Mouse (Mus musculus) intestine, postnatal 0 days (tissue): ENCODE data around the gene Crtc1. TPM values are rescaled to one million over a fixed set of nuclear protein-coding genes. Genes with fewer than 3 reads are reported as not detected.
A peak's percentile ranks its signal among the peaks of the same experiment; 100 is the strongest.

Experiments used
- ATAC-seq: fragments of 200-750 bp; cut with Nextera tagmentation; 2 replicates; pipeline ENCODE4 v1.8.0; 2017; ENCODE audit warnings: mild to moderate bottlenecking, moderate TSS enrichment, moderate library complexity
- H3K27ac ChIP-seq: fragments of 300-500 bp; sonication (generic); 2 replicates; pipeline ENCODE4 v1.5.1; 2014; ENCODE audit warnings: mild to moderate bottlenecking, low read depth, low read length, moderate library complexity
- H3K27me3 ChIP-seq: fragments of 300-500 bp; sonication (generic); replicated peaks from 2 replicates; pipeline ENCODE4 v1.6.1; 2014; ENCODE audit warnings: low read length, mixed read lengths; ENCODE audit not compliant: control insufficient read depth, insufficient read depth
- H3K36me3 ChIP-seq: fragments of 300-500 bp; sonication (generic); 2 replicates; pipeline ENCODE4 v1.6.1; 2014; ENCODE audit warnings: mild to moderate bottlenecking, moderate library complexity; ENCODE audit not compliant: control insufficient read depth, insufficient read depth
- H3K4me1 ChIP-seq: fragments of 300-500 bp; sonication (generic); replicated peaks from 2 replicates; pipeline ENCODE4 v1.6.1; 2014; ENCODE audit warnings: antibody characterized with exemption, low read length, mixed read lengths; ENCODE audit not compliant: control insufficient read depth, insufficient read depth
- H3K4me2 ChIP-seq: fragments of 300-500 bp; sonication (generic); replicated peaks from 2 replicates; pipeline ENCODE4 v1.6.1; 2014; ENCODE audit warnings: low read depth, mild to moderate bottlenecking, moderate library complexity
- H3K4me3 ChIP-seq: fragments of 300-500 bp; sonication (generic); 2 replicates; pipeline ENCODE4 v1.5.1; 2014; ENCODE audit warnings: low read depth, low read length
- H3K9ac ChIP-seq: fragments of 300-500 bp; sonication (generic); 2 replicates; pipeline ENCODE4 v1.6.1; 2014; ENCODE audit warnings: mild to moderate bottlenecking, low read depth, low read length
- H3K9me3 ChIP-seq: fragments of 300-500 bp; sonication (generic); 2 replicates; pipeline ENCODE4 v1.6.1; 2016; ENCODE audit warnings: mixed run types; ENCODE audit not compliant: control insufficient read depth
- CTCF ChIP-seq: sonication (generic); IDR thresholded peaks from 2 replicates; pipeline ENCODE4 v1.5.1; 2016; ENCODE audit warnings: low read depth, mild to moderate bottlenecking, control low read depth, antibody characterized with exemption, moderate library complexity
- whole genome bisulfite sequencing: fragments of 180-500 bp; shearing (Covaris S2); extraction: QIAGEN DNeasy Blood & Tissue Kit; methylation state at CpG from one replicate; pipeline ENCODE4 v1.1.7; 2014; 5-methylcytosine and 5-hydroxymethylcytosine counted together
- polyA plus RNA-seq: library from polyadenylated mRNA; unstranded; fragments of >200 nt; fragmentation: Nextera tagmentation; extraction: Ambion mirVana; gene quantifications from 2 replicates; pipeline ENCODE4 v1.2.1, GENCODE M21; 2015

The Crtc1 gene
- polyA plus RNA-seq, 1 experiment from 2014 or later, result 9.2 TPM

- 23% methylated on average over 5 of the region's 5 CpGs for WGBS
- no peak for TF ChIP-seq CTCF
- peak; percentile 58 for ATAC-seq
Measured at GRCm38 (mm10) chr8:70364066-70364465, 75.3 kb downstream of the Crtc1 start.

GRCm38 (mm10) chr8:70361484-70362032 is 77.8 kb downstream of the Crtc1 start:
- no peak overlapping the region for H3K4me2 ChIP-seq
- peaks cover 6% of the 10 kb centered on the region; the same call in 1 of the 2 replicates for H3K4me1 ChIP-seq
- no peak overlapping the region for H3K27ac ChIP-seq
- WGBS, result 77% methylated on average over 10 of the region's 10 CpGs
- no peak overlapping the region for H3K9ac ChIP-seq
- TF ChIP-seq CTCF, result no peak
- no peaks in the 10 kb centered on the region for H3K9me3 ChIP-seq
- ATAC-seq, result no peak
- H3K36me3 ChIP-seq, result no peaks in the 10 kb centered on the region
- H3K27me3 ChIP-seq, result no peaks in the 10 kb centered on the region
- no peak overlapping the region for H3K4me3 ChIP-seq

More at GRCm38 (mm10) chr8:70364066-70364465, 75.3 kb downstream of the Crtc1 start:
- Histone ChIP-seq H3K36me3 (no peaks in the 10 kb centered on the region), H3K4me2 (no peak overlapping the region), H3K9me3 (no peaks in the 10 kb centered on the region), H3K27me3 (no peaks in the 10 kb centered on the region), H3K9ac (no peak overlapping the region), H3K27ac (no peak overlapping the region), H3K4me3 (no peak overlapping the region), H3K4me1 (peaks cover 6% of the 10 kb centered on the region; the same call in 1 of the 2 replicates)

GRCm38 (mm10) chr8:70360769-70361168 is 78.6 kb downstream of the Crtc1 start:
- Histone ChIP-seq H3K4me1 (peaks cover 6% of the 10 kb centered on the region; the same call in 1 of the 2 replicates), H3K9me3 (no peaks in the 10 kb centered on the region), H3K27me3 (no peaks in the 10 kb centered on the region), H3K9ac (no peak overlapping the region), H3K27ac (no peak overlapping the region), H3K4me2 (no peak overlapping the region), H3K36me3 (no peaks in the 10 kb centered on the region), H3K4me3 (no peak overlapping the region)
- TF ChIP-seq CTCF, result peak; percentile 72
- WGBS, result 47% methylated on average over 4 of the region's 4 CpGs
- ATAC-seq, result no peak

- H3K27me3 ChIP-seq, result no peaks in the 10 kb centered on the region
- ATAC-seq, result no peak
- no peak overlapping the region for H3K9ac ChIP-seq
- WGBS, result 37% methylated on average over 3 of the region's 3 CpGs
- H3K9me3 ChIP-seq, result no peaks in the 10 kb centered on the region
- no peak overlapping the region for H3K27ac ChIP-seq
- no peak overlapping the region for H3K4me3 ChIP-seq
- H3K4me1 ChIP-seq, result peaks cover 5% of the 10 kb centered on the region; the same call in 1 of the 2 replicates
- H3K4me2 ChIP-seq, result no peak overlapping the region
- H3K36me3 ChIP-seq, result no peaks in the 10 kb centered on the region
- no peak for TF ChIP-seq CTCF
Measured at GRCm38 (mm10) chr8:70359411-70359810, 80.0 kb downstream of the Crtc1 start.

GRCm38 (mm10) chr8:70356111-70356510 is 83.3 kb downstream of the Crtc1 start:
- no peak for ATAC-seq
- H3K4me3 ChIP-seq, result no peak overlapping the region
- peaks cover 17% of the 10 kb centered on the region for H3K4me1 ChIP-seq
- no peak overlapping the region for H3K9ac ChIP-seq
- H3K9me3 ChIP-seq, result no peaks in the 10 kb centered on the region
- no peaks in the 10 kb centered on the region for H3K27me3 ChIP-seq
- no peak overlapping the region for H3K4me2 ChIP-seq
- no peak for TF ChIP-seq CTCF
- 86% methylated on average over 1 of the region's 1 CpGs for WGBS
- no peak overlapping the region for H3K27ac ChIP-seq
- H3K36me3 ChIP-seq, result no peaks in the 10 kb centered on the region

GRCm38 (mm10) chr8:70354004-70354403 is 85.4 kb downstream of the Crtc1 start:
- ATAC-seq, result no peak
- WGBS, result 30% methylated on average over 4 of the region's 4 CpGs
- peak overlapping the region; percentile 60 for H3K27ac ChIP-seq

More at GRCm38 (mm10) chr8:70354004-70354403, 85.4 kb downstream of the Crtc1 start:
- Histone ChIP-seq H3K9ac (peak overlapping the region; percentile 94; the same call in 1 of the 2 replicates), H3K36me3 (peaks cover 2% of the 10 kb centered on the region; the same call in 1 of the 2 replicates), H3K4me1 (peaks cover 21% of the 10 kb centered on the region), H3K4me3 (peak overlapping the region; percentile 93), H3K27me3 (no peaks in the 10 kb centered on the region), H3K4me2 (peak overlapping the region; percentile 90), H3K9me3 (no peaks in the 10 kb centered on the region)
- TF ChIP-seq CTCF, result no peak
